Mouse (Mus musculus) CD8-positive naive resting alpha-beta T cell, adult 57 days (primary cell): ENCODE results near the gene Olfr1195. TPM values are rescaled to one million over a fixed set of nuclear protein-coding genes. Genes with fewer than 3 reads are reported as not detected.

Source experiments
- total RNA-seq: library from RNA; stranded (reverse); gene quantifications from one replicate; pipeline ENCODE4 v1.2.4, GENCODE M21; 2023

Gene Olfr1195
- total RNA-seq: not detected

DNA sequence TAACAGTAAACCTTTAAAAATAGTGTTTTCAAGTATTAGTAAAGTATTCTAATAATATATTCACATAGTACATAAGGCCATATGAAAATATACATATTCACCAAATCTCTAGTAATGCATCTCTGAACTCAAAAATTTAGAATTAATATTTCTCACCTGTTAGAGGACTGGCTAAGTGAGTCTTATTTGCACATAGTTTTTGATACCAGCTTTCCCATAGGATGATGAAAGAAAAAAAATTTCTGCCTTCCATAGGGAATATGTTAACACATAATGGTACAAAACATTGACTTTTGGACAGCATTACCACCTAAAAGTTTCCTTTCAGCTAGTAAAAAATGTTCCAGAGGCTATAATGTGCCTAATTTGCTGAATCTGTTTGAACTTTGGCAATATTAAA lies at the start of gene Olfr1195:
TSS of gene Olfr1195 (minus strand) at position 101 of the 400 bp plus-strand sequence.

DNA sequence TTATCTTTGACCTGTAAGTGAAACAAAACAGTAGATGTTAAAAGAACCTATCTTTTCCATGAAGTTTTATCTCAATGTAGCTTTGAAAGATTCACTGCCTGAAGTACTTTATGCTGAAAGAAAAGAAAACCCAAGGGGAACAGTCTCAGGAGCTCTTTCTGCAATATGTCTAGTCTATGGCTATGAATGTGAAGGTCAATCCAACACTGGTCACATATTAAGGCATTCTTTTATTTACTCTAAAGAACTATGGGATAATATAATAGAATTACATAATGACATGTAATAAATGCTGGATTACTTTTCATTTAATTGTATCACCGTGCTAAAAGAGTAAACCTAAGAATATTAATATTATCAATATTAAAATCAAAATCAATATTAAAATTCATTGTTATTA lies 43.3 kb upstream of the Olfr1195 start, which contains the start of gene Olfr1197:
TSS of gene Olfr1197 (minus strand) at position 101 of the 400 bp plus-strand sequence.

DNA sequence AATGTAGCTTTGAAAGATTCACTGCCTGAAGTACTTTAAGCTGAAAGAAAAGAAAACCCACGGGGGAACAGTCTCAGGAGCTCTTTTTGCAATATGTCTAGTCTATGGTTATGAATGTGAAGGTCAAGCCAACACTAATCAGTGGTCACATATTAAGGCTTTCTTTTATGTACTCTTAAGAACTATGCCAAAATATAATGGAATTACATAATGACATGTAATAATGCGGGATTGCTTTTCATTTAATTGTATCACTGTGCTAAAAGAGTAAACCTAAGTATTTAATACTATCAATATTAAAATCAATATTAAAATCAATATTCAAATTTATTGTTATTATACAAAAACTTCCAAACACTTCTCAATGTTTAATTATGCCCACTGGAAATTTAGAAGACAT lies 15.5 kb upstream of the Olfr1195 start, which contains the start of gene Olfr1196:
TSS of gene Olfr1196 (minus strand) at position 101 of the 400 bp plus-strand sequence.

DNA sequence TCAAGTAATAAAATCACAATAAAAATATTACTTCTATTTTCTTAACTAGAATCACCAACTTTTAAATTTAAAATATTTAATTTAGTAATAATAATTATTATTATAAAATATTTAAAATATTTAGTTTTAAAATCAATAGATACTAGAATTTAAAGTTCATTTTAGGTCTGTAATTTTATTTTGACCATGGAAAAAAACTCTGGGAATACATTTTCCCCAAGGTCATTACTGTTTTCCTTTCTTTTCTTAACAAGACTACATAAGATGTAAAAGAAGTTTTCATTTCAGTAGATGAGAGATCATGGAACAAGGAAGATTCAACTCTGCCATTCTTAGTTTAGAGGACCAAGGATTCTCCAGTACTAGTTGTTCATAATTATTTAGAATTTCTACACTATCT lies 13.7 kb downstream of the Olfr1195 start, which contains the start of gene Olfr1193:
TSS of gene Olfr1193 (plus strand) at position 301 of the 400 bp plus-strand sequence.

DNA sequence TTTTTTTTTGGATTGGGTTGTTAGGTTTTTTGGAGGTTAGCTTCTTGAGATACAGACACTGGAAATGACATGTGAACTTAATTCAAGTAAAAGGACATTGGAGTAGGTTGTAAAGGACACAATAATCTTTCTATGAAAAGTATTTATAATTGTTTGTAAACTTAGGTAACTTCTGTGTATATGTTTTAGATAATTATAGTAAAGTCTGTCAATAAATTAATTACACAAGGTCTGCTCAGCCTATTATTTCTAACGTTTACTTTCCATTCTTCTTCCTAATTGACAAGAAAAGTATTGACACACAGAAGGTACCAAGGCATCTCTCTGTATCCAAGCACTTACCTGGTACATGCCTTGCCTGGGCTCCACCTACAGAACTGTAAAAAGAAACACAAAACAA lies 40.8 kb downstream of the Olfr1195 start, which contains the start of gene Olfr1192-ps1:
TSS of gene Olfr1192-ps1 (plus strand) at position 301 of the 400 bp plus-strand sequence.

DNA sequence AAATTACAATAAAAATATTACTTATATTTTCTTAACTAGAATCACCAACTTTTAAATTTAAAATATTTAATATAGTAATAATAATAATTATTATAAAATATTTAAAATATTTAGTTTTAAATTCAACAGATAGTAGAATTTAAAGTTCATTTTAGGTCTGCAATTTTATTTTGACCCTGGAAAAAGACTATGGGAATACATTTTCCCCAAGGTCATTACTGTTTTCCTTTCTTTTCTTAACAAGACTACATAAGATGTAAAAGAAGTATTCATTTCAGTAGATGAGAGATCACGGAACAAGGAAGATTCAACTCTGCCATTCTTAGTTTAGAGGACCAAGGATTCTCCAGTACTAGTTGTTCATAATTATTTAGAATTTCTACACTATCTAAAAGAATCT lies 48.7 kb downstream of the Olfr1195 start, which contains the start of gene Olfr1191-ps1:
TSS of gene Olfr1191-ps1 (plus strand) at position 301 of the 400 bp plus-strand sequence.

Other genes starting within 250 kb of the Olfr1195 start
- not detected for gene Gm13757, start 240.1 kb downstream of the Olfr1195 start, total RNA-seq
- not detected for gene Olfr1183, start 234.3 kb downstream of the Olfr1195 start, total RNA-seq
- gene Olfr1184, start 205.6 kb downstream of the Olfr1195 start, total RNA-seq: not detected
- not detected for gene Olfr1185-ps1, start 195.9 kb downstream of the Olfr1195 start, total RNA-seq
- not detected for gene Olfr1186, start 170.6 kb downstream of the Olfr1195 start, total RNA-seq
- not detected for gene Olfr1188, start 132.3 kb downstream of the Olfr1195 start, total RNA-seq
- gene Olfr1189, start 102.7 kb downstream of the Olfr1195 start, total RNA-seq: not detected
- 0.12 TPM for gene Olfr1191-ps1, start 48.6 kb downstream of the Olfr1195 start, total RNA-seq
- not detected for gene Olfr1192-ps1, start 40.7 kb downstream of the Olfr1195 start, total RNA-seq
- gene Olfr1193, start 13.6 kb downstream of the Olfr1195 start, total RNA-seq: not detected
- gene Olfr1196, start 15.4 kb upstream of the Olfr1195 start, total RNA-seq: not detected
- not detected for gene Olfr1197, start 43.2 kb upstream of the Olfr1195 start, total RNA-seq
- gene Olfr1198, start 62.2 kb upstream of the Olfr1195 start, total RNA-seq: not detected
- gene Olfr1199, start 71.3 kb upstream of the Olfr1195 start, total RNA-seq: not detected
- gene Olfr1200, start 81.3 kb upstream of the Olfr1195 start, total RNA-seq: not detected
- gene Olfr1201, start 103.8 kb upstream of the Olfr1195 start, total RNA-seq: not detected
- not detected for gene Olfr1202, start 125.3 kb upstream of the Olfr1195 start, total RNA-seq
- gene Olfr1205, start 140.6 kb upstream of the Olfr1195 start, total RNA-seq: not detected
- not detected for gene Olfr1204, start 160.1 kb upstream of the Olfr1195 start, total RNA-seq
- not detected for gene Olfr1206, start 174.0 kb upstream of the Olfr1195 start, total RNA-seq
- gene Olfr1208, start 213.1 kb upstream of the Olfr1195 start, total RNA-seq: not detected
- not detected for gene Olfr1209, start 226.0 kb upstream of the Olfr1195 start, total RNA-seq
- not detected for gene Olfr1211, start 248.9 kb upstream of the Olfr1195 start, total RNA-seq